Mouse (Mus musculus) ovary, postnatal 36 days (tissue): ENCODE measurements around the gene Lad1.

Experiments
- DNase-seq: peaks from one replicate; pipeline ENCODE4 v3.0.0; 2022; ENCODE audit warnings: low spot score, mixed read lengths

Gene Lad1

DNA sequence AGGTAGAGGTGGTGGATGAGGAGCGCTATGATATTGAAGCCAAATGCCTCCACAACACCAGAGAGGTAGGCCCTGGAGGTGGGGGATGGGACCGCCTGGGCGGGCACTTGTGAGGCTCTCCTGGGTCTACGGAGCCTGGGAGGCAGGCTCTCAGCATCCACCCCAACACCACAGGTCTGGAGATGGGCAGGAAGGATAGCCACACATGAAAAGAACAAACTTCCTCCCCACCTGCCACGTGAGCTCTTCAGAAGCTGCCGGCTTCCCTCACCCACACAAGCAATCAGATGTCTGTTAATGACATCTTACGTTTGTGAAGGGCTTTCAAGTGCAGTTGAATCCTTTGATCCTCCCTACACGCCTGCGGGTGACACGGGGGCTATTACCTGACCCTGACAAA, 10.9 kb upstream of the Lad1 start:
- DNase-seq, result no peak

DNA sequence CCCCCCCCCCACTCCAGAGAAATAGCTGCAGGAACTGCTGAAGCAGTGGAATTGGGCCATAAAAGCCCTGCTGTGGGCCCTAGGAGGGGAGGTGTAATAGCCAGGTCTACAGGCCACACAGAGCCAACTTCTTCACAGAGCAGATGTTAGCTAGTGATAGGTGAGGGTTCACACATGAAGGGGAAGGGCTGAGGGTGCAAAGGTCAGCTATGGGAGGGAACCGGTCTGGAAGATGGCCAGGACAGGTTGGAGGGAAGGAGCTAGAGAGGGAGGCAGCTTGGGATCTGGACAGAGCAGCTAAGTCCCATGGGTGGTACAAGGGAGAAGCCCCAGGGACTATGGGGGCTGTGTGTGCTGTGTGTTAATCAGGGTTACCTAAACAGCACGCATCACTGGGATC, 8.2 kb upstream of the Lad1 start:
- DNase-seq, result no peak

DNA sequence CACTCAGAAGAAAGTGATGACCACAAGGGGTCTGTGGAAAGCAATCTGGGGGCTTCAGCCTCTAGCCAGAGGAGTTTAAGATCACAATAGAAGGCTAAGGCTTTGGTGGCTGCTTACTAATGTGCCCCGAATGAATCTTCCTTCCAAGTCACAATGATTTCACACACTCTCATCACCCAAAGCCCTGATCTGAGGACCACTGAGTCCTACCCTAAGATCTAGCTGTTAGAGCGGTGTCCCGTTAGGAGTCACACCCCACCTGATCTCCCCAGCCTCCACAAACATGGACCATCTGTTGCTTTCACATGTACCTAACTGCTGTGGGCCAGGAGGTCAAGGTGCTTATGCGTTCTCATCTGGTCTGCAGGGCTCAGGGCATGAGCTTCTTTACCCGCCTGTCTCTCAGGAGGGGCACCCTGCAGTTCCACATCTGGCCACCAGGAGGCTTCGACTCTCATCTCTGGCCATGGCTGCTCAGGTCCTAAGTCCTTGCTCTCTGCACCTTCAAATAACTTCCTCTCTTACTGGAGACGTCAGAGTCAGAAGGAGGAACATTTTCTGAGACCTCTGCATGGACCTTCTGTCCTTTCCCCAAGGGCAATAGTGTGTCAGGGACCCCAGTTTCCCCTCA, 7.3 kb upstream of the Lad1 start:
- peak; percentile 78 for DNase-seq

DNA sequence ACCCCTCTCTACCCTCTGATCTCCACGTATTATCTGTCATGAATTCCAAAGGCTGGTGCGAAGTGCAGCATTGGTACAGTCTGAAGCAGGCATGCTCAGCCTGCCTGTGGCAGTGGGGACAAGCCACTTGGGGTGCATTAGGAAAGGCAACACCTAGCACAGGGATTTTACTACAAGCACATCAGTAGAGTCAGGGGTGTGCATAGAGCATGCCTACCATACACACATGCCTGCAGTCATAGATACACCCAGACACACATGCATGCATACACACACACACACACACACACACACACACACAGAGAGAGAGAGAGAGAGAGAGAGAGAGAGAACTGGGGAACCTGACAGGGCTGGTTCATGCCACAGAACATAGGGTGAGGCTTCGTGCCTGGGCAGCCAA, 6.2 kb upstream of the Lad1 start:
- no peak for DNase-seq

DNA sequence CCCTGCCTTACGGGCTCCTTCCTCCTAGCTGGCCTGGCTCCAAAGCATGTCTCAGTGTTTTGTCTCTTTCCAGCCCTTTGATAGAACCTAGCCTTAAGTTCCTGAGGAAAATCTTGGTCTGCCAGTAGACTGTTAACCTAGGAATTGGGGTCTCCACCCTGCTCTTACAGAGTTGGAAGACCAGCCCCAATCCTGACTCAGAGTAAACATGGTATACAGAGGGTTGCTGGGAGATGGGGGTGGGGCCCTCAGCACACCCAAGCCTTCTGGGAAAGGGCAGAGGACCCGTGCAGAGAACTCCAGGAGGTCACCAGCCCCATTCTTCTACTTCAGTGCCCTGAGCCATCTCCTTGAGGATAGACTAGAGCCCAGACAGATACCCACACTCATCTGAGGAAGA, 5.8 kb upstream of the Lad1 start:
- no peak for DNase-seq

DNA sequence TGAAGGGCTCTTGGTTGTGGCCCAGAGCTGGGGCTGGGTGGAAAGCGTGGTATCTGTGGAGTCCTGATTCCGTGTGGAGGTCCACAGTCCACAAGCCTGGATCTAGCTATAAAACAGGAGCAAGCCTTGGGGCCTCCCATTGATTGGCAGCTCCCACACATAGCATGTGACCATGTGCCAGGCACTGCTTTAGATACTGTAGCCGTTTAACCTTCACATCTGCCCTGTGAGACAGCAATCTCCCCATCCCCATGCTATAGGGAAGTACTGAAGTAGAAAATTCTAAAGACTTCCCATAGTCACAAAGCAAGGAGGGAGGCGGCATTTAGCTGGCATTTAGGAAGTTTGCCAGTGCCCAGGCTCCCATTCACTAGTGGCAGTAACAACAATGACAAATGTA, 5.3 kb upstream of the Lad1 start:
- no peak for DNase-seq

DNA sequence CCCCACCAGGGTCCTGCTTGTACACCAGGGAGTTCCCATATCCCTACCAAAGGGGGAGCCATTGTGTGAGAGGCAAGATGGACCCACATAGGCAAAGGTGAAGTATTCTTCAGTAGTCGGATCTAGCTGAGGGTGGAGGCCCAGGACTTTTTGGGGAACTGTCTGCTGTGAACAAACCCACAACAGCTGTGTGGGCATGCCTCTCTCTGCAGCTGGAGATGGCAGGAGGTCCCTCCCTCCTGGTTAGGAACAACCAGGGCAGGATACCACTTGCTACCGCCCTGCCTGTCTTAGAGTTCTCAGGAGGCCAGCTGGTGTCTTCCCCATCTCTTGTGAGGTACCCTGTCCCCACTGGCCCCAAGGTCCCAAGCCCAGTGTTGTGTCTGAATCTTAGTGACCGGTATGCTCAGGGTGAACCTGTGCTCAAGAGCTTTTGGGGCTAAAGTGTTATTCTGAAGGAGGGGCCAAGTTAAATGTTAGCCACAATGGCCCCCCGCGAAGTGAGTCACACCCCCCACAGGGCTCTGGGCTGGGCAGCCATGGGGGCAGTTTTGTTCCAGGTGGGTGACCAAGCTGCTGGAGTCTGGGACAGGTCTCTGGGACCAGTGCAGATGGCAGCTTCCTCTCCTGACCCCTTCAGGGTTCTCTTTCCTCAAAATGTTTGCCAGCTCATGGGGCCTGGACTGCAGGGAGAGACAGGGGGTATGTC, 4.6 kb upstream of the Lad1 start:
- no peak for DNase-seq

DNA sequence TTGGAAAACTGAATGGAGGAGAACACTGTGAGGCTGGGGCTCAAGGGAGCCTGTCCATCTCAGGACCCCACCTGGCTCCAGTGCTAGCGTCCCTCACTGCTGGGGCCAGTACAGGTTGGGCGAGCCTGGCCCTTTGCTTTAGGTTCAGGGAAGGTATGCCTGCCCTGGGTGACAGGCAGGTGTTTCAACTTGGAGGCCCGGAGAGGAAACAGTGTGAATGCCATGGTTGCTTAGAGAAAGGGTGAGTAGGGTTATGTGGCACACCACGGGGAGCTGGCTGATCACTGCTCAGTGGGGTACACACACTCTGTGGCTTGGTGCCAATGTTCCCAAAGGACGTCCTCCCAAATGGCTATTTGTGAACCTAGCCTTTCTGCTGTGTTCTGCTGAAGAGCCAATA, 3.9 kb upstream of the Lad1 start:
- no peak for DNase-seq

DNA sequence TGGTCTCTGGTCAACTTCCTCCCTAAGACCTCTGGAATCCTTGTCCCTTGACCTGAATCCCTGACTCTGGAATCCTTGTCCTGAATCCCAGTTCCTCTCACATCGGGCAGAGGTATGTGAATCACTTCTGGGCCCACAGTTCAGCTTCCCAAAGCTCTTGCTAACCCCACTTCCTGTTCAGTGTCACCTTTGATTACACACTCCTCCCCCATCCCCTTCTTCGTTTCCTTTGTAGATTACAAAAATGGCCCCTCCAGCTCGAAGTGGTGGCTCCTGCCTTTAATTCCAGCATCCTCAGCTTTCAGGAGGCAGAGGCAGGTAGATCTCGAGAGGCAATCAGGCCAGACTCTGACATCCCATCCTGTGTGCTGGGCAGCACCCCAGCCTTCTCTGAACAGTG, 803 bp upstream of the Lad1 start:
- no peak for DNase-seq

DNA sequence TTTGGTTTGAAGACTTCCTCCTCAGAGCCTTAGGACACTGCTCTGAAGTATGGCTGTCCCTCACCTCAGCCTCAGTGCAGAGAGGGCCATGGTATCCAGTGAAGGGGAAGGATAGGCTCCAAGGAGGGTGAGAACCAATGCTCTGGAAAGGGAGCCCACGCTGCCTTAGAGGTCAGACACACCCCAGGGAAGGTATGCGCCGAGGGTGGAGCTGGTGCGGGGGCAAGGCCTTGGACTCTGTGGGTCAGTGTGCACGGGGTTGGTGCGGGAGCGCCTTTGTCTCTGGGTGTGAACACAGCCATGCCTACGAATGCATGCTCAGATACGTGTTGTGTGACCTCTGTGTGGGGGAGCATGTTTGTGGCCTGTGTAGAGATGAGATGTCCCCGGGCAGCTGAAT, 1.7 kb downstream of the Lad1 start:
- DNase-seq, result no peak

DNA sequence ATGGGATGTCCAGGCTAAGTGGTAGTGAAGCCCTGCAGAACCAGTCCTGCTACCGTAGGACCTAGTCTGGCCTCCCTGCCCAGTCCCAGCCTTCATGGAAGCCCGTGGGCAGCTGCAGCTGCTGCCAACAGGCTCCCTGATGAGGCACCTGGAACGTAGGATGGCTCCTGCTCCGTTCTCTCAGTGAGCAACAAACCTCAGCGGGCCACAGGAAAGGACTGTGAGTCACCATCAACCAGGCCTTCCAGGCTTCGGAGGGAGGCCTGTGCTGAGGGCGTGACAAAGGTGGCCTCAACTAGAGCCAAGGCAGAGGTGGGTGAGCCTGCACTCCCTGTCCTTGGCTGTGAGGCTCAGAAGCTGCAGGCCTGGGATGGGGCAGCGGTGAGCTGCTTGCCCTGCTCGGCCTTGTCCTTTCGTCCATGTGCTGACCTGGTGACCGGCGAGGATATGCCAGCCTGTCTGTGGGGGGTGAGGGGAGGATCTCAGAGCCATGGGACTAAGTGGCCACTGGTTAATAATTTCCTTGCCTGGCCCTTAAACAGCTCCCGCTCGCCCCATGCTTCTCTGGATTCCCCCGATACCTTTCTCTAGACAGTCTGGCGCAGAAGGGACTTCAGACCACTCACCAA, 2.5 kb downstream of the Lad1 start:
- DNase-seq, result no peak

DNA sequence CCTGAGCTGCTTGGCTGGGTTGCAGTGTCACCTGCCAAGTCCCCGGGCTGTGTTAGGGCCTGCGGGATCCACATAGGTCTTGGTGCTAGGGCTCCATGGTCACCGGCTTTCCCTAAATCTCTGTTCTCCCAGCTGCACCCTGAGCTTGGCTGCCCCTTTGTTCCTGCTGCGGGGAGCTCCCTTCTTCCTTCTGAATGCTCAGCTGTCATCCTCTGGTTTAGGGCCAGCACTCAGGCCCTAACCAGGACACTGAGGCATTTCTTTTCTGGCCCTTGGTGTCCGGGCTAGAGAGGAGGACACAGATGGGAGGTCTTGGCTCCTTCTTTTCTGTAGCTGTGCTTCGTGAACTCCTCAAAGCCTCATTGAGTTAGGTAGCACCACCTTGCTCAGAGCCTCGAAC, 3.4 kb downstream of the Lad1 start:
- DNase-seq, result no peak

DNA sequence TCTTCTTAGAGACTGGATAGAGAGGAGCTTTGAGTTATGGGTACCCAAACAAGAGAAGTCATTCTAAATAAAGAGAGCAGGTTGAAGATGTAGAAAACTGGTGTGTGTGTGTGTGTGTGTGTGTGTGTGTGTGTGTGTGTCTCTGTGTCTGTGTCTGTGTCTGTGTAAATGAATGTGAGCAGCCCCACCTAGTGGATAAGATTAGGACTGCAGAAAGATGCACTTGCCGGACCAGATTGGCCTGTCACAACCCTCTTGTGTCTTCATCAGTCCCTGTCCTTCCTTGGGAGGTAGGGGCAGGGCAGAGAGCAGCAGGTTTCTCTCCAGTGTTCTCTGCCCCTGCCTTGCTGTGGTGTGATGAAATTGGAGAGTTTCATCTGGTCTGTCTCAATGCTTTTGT, 10.5 kb downstream of the Lad1 start:
- no peak for DNase-seq

DNA sequence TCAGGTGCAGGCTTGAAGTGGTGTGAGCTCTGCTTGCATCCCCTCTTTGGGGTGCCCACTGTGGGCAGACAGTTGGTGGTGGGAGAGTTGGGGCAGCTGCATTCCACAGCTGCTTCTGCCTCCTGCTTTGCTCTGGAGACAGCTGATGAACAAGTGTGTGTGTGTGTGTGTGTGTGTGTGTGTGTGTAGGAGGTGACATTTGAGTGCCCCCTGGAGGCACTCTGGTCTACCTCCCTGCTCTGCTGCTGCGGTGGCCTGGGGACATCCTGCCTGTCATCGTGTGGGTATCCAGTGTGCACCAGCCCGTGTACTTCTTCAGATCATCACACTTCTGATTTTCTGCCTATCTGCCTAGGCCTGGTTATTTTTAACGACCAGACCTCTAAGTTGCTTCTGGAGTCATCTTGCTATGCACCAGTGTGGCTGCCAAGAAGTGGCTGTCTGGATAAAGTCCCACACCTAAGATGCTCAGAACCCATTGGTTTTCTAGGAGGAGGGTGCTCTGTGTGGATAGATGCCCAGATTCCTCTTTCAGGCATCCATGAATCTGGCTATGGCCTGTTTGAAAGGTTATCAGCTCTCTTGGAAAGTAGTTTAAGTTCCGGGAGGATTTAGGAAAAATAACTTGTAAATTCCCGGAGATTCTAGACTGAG, 15.9 kb downstream of the Lad1 start:
- DNase-seq, result no peak

DNA sequence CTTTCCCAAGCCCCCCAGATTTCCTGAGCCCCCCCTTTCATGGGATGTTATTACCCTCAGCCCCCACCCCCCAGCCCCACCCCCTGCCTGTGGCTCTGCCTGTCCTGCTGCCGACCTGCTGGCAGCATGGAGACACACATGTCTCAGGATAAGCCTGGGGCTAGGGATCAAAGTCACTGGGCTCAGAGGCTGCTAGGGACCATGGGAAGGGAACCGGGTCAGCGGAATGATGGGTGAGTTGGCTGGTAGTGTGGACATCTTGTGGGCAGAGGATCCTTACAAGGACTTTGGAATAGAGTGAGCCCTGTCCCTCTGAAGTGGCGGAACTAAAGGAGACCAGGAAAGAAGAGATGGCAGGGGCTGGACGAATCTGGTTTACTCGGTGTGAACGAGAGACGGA, 16.6 kb downstream of the Lad1 start:
- no peak for DNase-seq

DNA sequence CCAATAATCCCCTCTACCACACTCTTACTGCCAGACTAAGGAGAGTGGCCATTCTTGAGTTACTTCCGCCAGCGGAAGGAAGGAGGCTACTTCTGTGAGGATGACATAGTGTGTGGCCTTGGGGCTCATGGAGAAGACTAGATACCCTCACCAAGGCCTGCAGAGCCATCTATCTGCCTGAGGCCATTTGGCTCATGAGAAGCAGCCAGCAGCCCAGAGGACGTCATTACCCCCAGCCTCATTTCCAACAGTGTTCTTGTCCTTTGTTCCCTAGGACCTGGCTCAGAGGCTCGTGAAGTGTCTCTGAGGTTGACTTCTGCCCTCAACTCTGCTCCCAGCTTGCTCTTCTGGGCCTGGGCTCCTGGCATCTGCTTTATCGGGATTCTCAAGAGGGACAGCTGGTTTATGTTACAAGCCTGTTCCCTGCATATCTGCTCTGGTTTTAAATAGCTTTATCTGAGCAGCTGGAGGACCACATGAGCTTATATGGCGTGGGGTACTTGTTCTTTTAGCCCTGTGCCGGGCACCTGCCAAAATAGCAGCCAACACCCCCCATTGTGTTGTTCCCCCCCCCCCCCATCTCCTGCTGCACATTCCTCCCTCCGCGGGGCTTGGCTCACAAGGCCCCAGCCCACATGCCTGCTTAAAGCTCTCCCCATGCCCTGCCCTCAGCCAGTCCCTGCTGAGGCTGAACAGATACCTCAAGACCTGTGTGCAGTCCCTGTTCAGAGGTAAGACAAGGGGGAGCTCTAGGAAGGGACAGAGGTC, 17.5 kb downstream of the Lad1 start, which contains the start of gene Tnnt2:
Gene Tnnt2 (plus strand): TSS at position 639 of the 768 bp plus-strand sequence.
- no peak for DNase-seq

DNA sequence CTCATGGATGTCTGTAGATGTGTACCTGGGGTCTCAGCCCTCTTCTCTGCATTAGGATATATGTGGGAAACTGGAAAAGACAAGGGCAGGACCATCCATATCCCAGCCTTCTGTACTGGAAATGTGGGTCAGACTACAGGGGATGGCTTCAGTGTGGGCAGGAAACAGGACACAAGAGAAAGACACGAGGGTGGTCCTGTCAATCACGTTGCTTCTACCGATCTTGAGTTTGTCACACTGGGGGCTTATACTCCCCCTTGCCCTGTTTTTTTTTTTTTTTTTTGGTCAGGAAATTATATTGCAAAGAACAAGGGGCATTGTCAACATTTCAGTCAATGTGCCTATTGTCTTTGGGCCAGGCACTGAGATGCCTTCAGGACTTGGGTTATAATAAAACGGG, 20.2 kb downstream of the Lad1 start:
- DNase-seq, result no peak

DNA sequence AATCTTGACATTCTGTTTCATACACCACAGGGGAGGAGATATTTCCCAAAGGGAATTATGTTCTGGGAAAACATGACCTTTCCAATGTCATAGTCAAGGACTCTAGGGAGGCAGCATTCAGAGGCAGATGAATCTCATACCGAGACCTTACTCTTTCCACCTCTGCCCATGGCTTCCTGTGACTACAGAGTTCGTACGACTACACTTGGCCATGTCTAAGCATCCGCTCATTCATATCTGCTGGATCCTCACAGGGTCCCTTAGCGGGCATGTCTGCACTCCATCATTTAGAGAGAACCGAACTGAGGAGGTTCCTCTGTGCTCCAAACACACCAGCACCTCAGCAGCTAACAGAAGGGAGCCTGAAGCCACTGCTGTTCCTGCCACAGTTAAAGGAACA, 20.7 kb downstream of the Lad1 start:
- DNase-seq, result no peak

DNA sequence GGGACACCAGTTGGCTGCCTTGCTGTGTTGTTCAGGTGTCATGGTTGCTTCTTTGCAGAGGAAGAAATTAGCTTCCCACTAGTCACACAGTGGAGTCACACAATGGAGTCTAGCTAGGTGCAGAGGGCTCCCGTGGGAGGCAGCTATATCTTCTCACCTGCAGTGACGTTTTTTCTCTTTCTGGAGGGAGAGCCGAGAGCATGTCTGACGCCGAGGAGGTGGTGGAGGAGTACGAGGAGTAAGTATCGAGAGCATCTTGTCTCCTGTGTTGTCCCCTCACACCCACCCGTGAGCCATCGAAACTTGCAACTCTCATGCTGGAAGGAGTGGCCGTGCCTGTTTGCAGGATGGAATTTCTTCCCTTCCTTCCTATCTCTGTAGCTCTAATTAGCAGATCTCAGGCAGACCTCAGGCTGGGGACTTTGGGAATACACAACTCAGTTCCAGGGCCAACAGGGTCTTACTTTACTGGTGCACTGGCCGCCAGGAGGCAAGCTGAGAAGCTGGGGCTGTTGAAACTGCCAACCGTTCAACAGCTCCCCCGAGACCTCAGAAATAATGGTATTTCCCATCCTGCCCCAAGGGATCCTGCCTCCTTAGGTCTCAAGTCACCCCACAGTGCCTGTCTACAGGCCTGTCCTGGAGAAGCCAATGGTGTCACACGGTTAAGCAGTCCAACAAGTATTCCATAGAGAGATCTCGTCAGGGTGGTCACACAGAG, 22.4 kb downstream of the Lad1 start:
- DNase-seq, result no peak

DNA sequence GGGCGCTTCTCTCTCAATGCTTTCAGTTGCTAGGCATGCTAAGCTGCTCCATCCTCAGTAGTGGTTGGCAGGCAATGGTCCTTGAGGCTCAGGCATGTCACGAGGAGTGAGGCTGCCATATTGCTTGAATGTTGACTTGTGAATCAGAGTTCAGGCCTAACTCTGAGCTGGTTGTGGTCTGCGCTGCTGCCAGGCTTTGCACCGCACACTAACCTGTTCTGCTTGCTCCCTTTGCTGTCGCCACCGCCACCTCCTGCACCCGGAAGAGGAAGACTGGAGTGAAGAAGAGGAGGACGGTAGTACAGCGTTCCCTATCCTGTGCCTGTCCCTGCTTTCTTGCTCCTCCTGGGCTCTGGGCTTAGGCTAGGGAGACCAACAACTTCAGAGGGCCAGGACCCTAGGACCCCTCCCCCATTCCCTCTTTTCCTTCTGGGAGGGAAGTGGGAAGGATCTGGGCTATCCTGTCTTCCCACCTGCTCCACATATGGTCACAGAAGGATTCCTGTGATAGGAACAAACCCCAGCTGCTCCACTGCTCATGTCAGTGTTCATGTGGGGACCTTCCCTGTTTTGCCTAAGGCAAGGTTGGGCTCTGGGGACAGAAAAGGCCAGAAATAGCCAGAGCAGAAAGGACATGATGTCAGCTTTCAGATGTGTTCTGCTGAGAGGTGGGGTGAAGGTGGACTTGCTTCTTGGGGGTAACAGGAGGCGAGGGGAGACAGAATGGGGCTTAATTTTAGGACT, 25.3 kb downstream of the Lad1 start:
- no peak for DNase-seq

DNA sequence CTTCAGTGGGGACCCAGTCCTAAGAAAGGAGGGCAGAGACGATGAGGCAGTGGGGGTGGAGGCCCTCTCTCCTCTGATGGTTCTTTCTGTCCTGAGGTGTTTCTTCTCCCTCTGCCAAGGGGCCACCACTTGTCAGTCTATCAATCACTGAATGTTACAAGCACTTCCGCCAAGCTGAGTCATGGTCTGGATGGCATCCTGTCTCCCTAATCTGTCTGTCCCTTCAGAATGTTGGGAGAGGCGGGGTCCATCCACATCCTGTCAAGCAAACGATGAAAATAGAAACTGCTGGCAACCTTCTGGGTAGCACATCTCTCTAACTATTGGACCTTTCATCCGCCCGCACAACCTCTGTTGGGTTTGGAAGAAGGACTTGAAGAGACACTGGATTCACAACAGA, 26.1 kb downstream of the Lad1 start:
- DNase-seq, result no peak
